Mouse (Mus musculus) kidney, adult 11 months (tissue): ENCODE measurements around the gene Ica1.

Experiments used
- DNase-seq: peaks from one replicate; pipeline ENCODE4 v3.0.0; 2022

Gene Ica1

GRCm38 (mm10) chr6:8686678-8687580, 91.4 kb downstream of the Ica1 start:
- no peak for DNase-seq

DNA sequence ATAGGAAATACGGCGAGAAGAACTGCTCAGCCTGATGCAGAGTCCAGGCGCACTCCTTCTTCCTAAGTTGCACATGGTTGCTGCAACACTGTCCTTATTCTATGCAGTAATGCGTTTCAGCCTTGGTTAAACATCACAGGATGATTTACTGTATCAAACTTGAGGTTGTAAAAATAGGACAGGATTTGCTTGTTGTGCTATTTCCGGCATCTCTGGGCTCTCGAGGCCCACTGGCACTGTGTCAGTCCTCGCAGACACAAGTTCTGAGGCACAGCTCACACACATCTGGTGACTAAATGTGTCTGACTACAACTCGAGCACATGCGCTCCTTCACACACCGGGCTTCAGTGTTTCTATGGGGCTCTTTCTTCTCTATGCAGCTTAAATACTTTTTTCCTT, 94.9 kb downstream of the Ica1 start:
- DNase-seq: no peak

GRCm38 (mm10) chr6:8680931-8681330, 97.4 kb downstream of the Ica1 start:
- DNase-seq: no peak

DNA sequence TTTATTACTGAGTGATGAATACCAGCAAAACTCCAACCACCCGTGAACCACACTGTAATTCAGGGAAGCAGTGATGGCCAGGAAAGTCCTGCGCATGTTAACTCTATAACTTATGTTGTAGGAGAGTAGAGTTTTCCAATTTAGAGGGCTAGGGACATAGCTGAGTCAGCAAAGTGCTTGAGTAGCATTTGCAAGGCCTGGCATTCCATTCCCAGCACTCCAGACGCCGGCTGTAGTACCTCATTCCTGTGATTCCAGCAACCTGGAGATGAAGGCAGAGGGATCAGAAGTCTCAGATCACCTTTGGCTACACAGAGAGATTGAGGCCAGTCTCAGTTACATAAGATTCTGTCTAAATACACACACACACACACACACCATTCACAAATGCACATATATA, 105.3 kb downstream of the Ica1 start:
- DNase-seq: no peak

GRCm38 (mm10) chr6:8669343-8669742, 108.9 kb downstream of the Ica1 start:
- no peak for DNase-seq

DNA sequence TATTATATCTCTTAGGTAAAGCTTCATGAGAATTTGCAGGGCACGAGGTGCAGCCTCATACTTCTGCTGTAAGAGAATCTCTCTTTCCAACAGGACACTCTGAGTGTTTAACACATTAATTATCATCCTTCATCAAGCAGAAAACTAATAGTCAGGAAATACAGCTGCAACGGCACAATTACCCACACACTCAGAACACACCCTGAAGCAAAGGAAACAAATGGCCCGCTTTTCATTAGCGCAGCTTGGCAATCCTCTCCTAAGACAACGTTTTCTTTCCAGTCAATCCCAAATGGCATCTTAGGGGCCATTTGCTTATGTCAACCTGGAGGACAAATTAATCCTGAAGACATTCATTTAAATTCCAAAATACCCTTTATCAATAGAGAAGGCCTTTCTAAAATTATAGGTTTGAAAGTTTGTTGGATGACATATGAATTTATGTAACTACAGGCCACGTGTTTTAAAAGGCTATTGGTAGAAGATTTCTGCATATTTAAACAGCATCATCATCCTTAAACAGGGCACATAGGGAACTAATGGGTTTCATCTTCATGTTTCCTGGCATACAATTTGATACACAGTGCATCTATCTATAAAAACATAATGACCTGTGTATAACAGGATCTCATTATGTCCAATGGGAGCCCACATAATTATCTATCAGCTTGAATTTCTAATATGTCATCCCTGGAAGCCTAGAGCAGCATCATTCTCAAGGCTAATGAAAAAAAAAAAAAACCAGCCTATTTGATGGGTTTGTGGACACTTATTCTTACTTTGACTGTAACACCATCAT, 110.1 kb downstream of the Ica1 start:
- no peak for DNase-seq

DNA sequence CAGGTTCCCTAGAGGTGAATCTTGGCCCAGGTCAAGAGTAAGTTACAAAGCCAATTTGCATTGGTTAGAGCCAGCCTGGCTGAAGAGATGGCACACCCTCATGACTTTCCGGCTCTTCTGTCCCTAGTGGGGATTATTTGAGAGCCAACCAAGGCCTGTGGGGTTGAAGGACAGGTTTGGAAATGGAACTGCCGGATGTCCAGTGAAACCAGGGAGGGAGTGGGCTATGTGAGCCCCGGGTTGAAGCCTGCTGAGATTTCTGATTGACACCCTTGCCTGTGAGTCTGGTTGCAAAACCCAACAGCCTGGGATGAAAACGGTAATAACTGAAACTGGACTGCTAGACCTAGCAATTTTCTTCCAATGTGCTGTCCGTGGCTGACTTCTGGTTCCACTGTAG, 112.5 kb downstream of the Ica1 start:
- DNase-seq: no peak

- DNase-seq: no peak
Observed at GRCm38 (mm10) chr6:8664956-8665355, 113.3 kb downstream of the Ica1 start.

DNA sequence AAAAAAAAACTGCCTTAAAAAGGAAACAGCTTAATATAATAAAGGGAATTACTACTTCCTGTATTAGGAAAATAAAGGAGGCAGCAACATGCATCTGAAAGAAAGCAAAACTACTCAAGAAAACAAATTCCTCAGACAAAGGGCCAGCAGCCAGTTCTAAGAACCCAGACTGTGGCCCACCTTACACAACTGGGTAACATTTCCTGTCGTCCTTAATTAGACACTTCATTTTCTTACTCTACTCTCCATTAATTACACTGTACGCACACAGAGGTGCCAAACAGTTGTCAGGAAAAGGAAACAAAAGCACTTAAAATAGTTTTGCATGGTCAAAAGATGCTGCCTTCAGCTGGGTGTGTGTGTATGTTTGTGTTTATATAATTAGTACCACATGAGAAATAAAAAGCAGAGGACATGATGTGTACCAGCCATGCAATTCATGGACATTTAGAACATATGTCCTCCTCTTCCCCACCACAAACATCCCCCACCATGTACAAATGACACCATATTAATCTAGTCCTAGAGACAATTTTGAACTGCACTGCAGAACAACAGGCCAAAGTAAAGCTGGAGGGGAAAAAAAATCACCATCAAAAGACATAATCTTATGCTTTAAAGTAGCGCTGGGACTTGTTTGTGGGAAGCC, 115.1 kb downstream of the Ica1 start:
- no peak for DNase-seq

GRCm38 (mm10) chr6:8661404-8661803, 116.9 kb downstream of the Ica1 start:
- no peak for DNase-seq

GRCm38 (mm10) chr6:8660076-8660475, 118.2 kb downstream of the Ica1 start:
- DNase-seq: no peak

DNA sequence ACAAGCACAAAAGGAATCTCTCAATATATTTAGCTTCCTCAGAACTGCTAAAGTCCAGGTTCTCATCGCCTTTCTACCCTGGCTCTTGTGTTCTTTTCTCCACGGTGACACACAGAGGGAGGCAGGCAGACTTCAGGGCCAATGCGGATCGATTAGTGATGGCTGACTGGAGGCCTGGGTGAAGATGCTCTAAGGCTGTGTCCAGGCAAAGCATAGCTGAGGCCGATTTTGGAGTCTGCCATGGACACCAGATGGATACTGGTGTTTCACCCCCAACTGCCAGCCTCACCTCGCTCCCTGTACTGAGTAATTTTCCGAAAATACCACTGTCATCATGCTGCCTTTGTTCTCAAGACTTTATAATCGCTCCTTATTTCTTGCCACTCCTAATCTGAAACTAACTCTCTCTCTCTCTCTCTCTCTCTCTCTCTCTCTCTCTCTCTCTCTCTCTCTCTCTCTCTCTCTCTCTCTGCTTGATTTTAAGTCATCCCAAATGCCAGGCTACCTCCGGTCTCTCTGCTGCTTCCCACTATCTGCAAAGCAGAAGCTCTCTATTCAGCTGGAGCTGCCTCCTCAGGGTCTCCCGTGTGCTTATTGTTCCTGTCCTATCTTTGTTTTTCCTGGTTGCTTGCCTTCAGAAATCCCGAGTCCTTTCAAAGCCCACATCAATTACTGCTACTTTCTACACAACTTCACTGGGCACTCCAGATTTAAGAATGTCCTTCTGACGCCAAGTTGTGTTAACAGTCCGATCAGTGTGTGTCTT, 118.9 kb downstream of the Ica1 start:
- no peak for DNase-seq

DNA sequence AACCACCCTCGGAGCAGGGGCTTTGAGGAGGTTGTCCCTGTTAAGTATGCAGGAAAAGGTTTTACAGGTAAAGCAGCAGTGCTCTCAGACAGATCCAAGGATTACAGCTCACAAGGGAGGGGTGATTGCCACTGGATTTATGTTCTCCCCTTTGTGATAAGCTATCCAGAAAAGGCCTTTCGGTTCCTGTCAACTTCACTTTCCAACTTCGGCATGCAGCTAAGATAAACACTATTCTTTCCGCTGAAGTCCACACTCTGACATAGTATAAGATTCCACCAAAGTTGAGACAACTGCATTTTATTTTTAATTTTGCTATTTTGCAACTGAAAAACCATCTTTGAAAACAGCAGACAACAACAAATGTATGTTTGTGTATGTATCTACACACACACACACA, 119.9 kb downstream of the Ica1 start:
- DNase-seq: no peak

GRCm38 (mm10) chr6:8657459-8657858, 120.8 kb downstream of the Ica1 start:
- DNase-seq: no peak

GRCm38 (mm10) chr6:8655454-8655853, 122.8 kb downstream of the Ica1 start:
- DNase-seq: no peak

- DNase-seq: no peak
Observed at GRCm38 (mm10) chr6:8650413-8650812, 127.9 kb downstream of the Ica1 start.

DNA sequence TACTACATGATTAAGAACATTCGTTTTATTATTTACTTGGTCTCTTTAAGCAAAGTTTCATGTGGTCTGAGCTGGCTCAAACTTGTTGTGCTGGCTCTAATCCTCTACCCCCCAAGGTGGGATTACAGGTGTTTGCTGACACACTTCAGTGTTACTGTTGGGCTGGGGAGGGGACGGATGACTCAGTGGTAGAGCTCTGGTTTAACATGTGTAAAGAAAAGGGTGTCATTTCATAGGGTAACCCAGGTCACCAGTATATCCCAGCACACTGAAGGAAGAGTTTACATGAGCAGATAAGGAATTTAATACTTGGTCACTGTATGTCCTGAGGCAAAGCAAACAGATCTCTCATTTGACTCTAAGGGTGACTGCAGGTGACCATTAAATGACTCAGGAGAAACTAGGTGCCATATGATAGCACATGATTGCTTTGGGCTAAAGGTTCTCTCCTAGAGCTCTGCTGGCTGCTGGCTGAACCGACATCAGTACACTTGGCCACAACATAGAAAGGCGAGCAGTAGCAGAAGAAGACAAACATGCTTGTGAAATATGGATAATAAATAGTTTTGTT, 128.9 kb downstream of the Ica1 start:
- DNase-seq: no peak

DNA sequence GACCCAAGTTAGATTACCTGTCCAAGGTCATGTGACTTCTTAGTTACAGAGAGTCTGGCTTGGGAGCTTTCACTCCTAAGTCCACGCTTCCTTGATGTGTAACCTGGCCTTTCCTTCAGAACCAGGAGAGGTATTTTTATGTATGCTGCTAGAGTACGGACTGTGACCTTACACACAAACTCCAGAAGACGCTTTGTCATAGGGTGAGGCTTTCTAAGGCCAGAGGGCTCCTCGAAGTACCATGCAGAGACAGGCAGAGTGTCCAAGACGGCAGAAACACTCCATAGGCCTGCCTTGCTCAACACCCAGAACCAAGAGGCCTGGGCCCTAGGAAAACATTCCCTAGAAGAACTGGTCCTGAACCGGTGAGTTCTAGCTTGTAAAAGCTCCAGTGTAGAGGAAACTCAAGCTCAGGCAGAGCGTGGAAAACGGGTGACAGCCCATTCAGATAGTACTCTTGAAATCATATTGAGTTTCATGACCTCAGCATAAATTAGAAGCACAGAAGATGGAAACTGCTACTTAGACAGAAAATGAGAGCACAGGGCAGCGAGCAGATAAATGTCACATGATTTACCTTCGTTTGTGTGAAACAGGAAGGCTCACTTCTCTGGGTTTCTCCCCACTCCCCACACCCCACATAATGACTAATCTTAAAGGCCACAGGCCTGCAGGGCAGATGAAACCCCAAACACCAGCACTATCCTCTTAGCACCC, 129.9 kb downstream of the Ica1 start:
- DNase-seq: peak; percentile 23

DNA sequence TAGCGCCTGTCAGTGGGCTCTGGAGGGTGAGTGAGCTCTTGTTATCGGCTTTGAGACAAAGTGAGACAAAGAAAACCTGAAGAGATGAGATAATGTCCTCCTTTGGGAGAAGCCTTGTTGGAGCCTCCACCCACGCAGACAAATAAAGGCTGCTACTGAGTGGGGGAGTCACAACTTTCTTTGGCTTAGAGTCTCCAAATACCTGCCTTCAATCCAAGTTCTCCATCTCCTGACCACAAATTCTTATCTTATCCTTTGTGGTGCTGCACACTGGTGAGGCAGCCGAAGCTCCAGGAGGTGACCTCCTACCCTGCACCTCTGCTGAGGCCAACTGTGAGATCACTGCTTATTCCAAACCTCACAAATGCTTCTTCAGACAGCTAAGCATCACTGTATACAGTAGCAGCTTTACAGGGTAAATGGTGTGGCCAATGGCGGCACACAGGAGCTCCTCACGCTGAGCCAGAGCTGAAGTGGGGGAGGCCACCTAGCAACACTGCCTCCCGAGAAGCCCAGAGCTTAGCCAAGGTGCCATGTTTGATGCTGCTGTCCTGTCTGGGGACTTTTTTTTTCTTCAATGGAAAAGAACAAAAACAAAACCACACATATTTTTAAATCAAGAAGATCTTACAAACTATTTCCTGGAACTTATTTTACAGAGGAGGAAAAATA, 130.6 kb downstream of the Ica1 start:
- no peak for DNase-seq

DNA sequence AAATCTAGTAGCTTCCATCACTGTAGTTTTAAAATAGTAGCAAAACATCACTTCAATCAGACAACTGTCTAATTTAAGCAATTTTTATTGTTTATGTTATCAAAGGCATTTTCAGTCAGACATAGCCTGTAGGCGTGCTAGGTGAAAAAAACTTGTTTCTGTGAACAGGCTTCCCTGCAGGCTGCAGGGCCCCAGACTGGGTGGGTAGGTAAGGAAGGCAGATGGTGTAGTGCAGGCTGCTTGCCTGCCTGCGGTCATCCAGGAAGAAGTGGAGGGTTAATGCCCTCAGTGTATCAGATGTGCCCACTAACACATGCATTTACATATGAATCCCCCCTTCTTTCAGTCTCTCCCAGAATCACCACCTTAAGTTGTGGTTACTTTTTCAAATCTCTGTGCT, 132.6 kb downstream of the Ica1 start:
- DNase-seq: no peak

- no peak for DNase-seq
Observed at GRCm38 (mm10) chr6:8644703-8645102, 133.6 kb downstream of the Ica1 start.
